Mouse (Mus musculus): ENCODE results near the gene Gldn. TPM values are rescaled to one million over a fixed set of nuclear protein-coding genes. Genes with fewer than 3 reads are reported as not detected.

Gldn gene
- total RNA-seq, 2 experiments from 2014 or later, result 0.25 to 0.41 TPM

GRCm38 (mm10) chr9:54308751-54309358 is 22.6 kb downstream of the Gldn start:
- intact Hi-C loops (cut with DNase I), result no loop called here
- Histone ChIP-seq H3K4me3 (no peak overlapping the region), H3K27ac (no peak overlapping the region)
- TF ChIP-seq CTCF (IDR thresholded peaks at IDR 0.05), result no peak
- no peak for DNase-seq

GRCm38 (mm10) chr9:54316363-54316762 is 30.1 kb downstream of the Gldn start:
- no peak for TF ChIP-seq CTCF (IDR thresholded peaks at IDR 0.05)
- no peak for DNase-seq
- no peak overlapping the region for H3K27ac ChIP-seq
- H3K4me3 ChIP-seq, result no peak overlapping the region
- intact Hi-C loops (cut with DNase I), result no loop called here

GRCm38 (mm10) chr9:54323456-54323855 is 37.2 kb downstream of the Gldn start:
- H3K27ac ChIP-seq, result no peak overlapping the region

GRCm38 (mm10) chr9:54329201-54329600 is 42.9 kb downstream of the Gldn start:
- H3K27ac ChIP-seq, result no peak overlapping the region
- intact Hi-C loops (cut with DNase I), result no loop called here
- TF ChIP-seq CTCF (IDR thresholded peaks at IDR 0.05), result no peak
- DNase-seq, result no peak
- H3K4me3 ChIP-seq, result no peak overlapping the region

More at GRCm38 (mm10) chr9:54323456-54323855, 37.2 kb downstream of the Gldn start:
- intact Hi-C loops (cut with DNase I), result loop anchor here (5.0 kb wide), 2 partner anchors 141 to 331 kb away; no protein-coding TSS in a partner anchor
- peak; percentile 70 for TF ChIP-seq CTCF (IDR thresholded peaks at IDR 0.05)
- DNase-seq, result no peak
- no peak overlapping the region for H3K4me3 ChIP-seq

- H3K4me3 ChIP-seq, result no peak overlapping the region
- no peak for TF ChIP-seq CTCF (IDR thresholded peaks at IDR 0.05)
- DNase-seq, result no peak
- intact Hi-C loops (cut with DNase I), result loop anchor here (5.0 kb wide), 1 partner anchor 343 kb away; no protein-coding TSS in a partner anchor
- H3K27ac ChIP-seq, result no peak overlapping the region
Measured at GRCm38 (mm10) chr9:54335582-54335981, 49.3 kb downstream of the Gldn start.

GRCm38 (mm10) chr9:54336532-54337144 is 50.4 kb downstream of the Gldn start:
- Histone ChIP-seq H3K4me3 (no peak overlapping the region), H3K27ac (no peak overlapping the region)
- DNase-seq, result peak; percentile 28
- peak; percentile 79 for TF ChIP-seq CTCF (IDR thresholded peaks at IDR 0.05)
- intact Hi-C loops (cut with DNase I), result loop anchor here (5.0 kb wide), 1 partner anchor 344 kb away; no protein-coding TSS in a partner anchor

GRCm38 (mm10) chr9:54342026-54342425 is 55.7 kb downstream of the Gldn start:
- intact Hi-C loops (cut with DNase I), result no loop called here
- no peak for DNase-seq
- Histone ChIP-seq H3K4me3 (no peak overlapping the region), H3K27ac (no peak overlapping the region)
- TF ChIP-seq CTCF (IDR thresholded peaks at IDR 0.05), result no peak

GRCm38 (mm10) chr9:54356756-54357155 is 70.5 kb downstream of the Gldn start:
- TF ChIP-seq CTCF (IDR thresholded peaks at IDR 0.05), result no peak
- no peak overlapping the region for H3K4me3 ChIP-seq
- H3K27ac ChIP-seq, result no peak overlapping the region
- no peak for DNase-seq
- intact Hi-C loops (cut with DNase I), result no loop called here

Other genes with a start within 250 kb of the Gldn start
- gene Tnfaip8l3, start 218.1 kb upstream of the Gldn start, total RNA-seq (2021), result under 1 TPM; 0.08 to 0.28 TPM
- not detected for gene Cyp19a1, start 18.4 kb upstream of the Gldn start, total RNA-seq (2021)
- 1 to 10 TPM; 3.0 to 3.1 TPM for gene Dmxl2, start 215.1 kb downstream of the Gldn start, total RNA-seq (2021)